Mouse (Mus musculus): ENCODE results near the gene Fmc1. TPM values are rescaled to one million over a fixed set of nuclear protein-coding genes. Genes with fewer than 3 reads are reported as not detected.
A peak's percentile ranks its signal among the peaks of the same experiment; 100 is the strongest.

Gene Fmc1
- polyA plus RNA-seq, 1 experiment, result 15.6 TPM

GRCm38 (mm10) chr6:38551989-38552635, 18.8 kb downstream of the Fmc1 start:
- no peaks in the 10 kb centered on the region for H3K4me1 ChIP-seq (ENCODE audit: control insufficient read depth, insufficient read depth, low read length)
- no peak overlapping the region for H3K27ac ChIP-seq (ENCODE audit: insufficient read depth, low read length)
- H3K4me3 ChIP-seq (ENCODE audit: insufficient read depth, low read length), result peak overlapping the region; percentile 71
- TF ChIP-seq CTCF (IDR thresholded peaks at IDR 0.05; ENCODE audit: borderline replicate concordance, insufficient read depth, low read length) (no peak), POLR2A (IDR thresholded peaks at IDR 0.05; ENCODE audit: low read depth, low read length) (no peak; the same call in none of the 2 replicates)

- Histone ChIP-seq H3K27ac (ENCODE audit: insufficient read depth, low read length) (no peak overlapping the region), H3K4me3 (ENCODE audit: insufficient read depth, low read length) (peak overlapping the region; percentile 71; the same call in 1 of the 2 replicates), H3K4me1 (ENCODE audit: control insufficient read depth, insufficient read depth, low read length) (no peaks in the 10 kb centered on the region)
- TF ChIP-seq POLR2A (IDR thresholded peaks at IDR 0.05; ENCODE audit: low read depth, low read length) (no peak), CTCF (IDR thresholded peaks at IDR 0.05; ENCODE audit: borderline replicate concordance, insufficient read depth, low read length) (no peak)
Observed at GRCm38 (mm10) chr6:38552636-38553000, 19.3 kb downstream of the Fmc1 start.

- no peak overlapping the region for H3K27ac ChIP-seq (ENCODE audit: insufficient read depth, low read length)
- no peaks in the 10 kb centered on the region for H3K4me1 ChIP-seq (ENCODE audit: control insufficient read depth, insufficient read depth, low read length)
- no peak overlapping the region for H3K4me3 ChIP-seq (ENCODE audit: insufficient read depth, low read length)
- TF ChIP-seq CTCF (IDR thresholded peaks at IDR 0.05; ENCODE audit: borderline replicate concordance, insufficient read depth, low read length), result no peak
- TF ChIP-seq POLR2A (IDR thresholded peaks at IDR 0.05; ENCODE audit: low read depth, low read length), result no peak
Observed at GRCm38 (mm10) chr6:38576096-38576495, 42.8 kb downstream of the Fmc1 start.

DNA sequence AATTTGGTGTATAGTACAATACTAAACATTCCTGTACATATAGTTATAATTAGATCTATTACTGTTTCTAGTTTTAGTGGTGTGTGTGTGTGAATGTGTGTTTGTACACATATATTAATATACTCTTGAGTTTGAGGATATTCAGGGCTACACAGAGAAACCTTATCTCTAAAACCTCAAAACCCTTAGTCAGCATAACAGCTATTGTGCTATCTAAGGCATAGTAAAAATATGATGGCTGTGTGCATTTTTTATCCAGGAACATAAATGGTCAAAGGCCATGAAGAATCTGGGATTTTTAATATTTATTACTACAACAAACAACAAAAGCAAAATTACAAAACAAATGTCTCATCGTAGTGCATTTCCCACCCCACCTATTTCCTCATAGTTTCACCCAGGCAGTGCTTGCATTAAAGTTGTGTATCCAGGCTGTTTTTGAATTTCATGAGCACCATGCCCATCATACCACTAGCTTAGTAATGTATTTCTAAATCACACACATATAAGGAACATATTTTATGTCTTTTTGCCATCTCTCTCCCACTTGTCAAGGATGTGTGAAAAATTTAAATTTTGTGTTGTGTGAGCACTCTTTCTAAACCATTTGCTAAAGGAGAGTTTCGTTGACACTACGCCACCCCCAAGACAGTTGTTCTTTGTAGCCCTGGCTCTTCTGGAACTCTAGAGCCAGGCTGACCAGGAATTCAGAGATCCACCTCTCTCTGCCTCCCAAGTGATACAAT, 47.0 kb downstream of the Fmc1 start:
- H3K4me3 ChIP-seq (ENCODE audit: insufficient read depth, low read length), result no peak overlapping the region
- no peaks in the 10 kb centered on the region for H3K4me1 ChIP-seq (ENCODE audit: control insufficient read depth, insufficient read depth, low read length)
- TF ChIP-seq CTCF (IDR thresholded peaks at IDR 0.05; ENCODE audit: borderline replicate concordance, insufficient read depth, low read length) (no peak), POLR2A (IDR thresholded peaks at IDR 0.05; ENCODE audit: low read depth, low read length) (no peak)
- no peak overlapping the region for H3K27ac ChIP-seq (ENCODE audit: insufficient read depth, low read length)

GRCm38 (mm10) chr6:38581711-38582110, 48.4 kb downstream of the Fmc1 start:
- no peak for TF ChIP-seq POLR2A (IDR thresholded peaks at IDR 0.05; ENCODE audit: low read depth, low read length)
- TF ChIP-seq CTCF (IDR thresholded peaks at IDR 0.05; ENCODE audit: borderline replicate concordance, insufficient read depth, low read length), result no peak
- no peak overlapping the region for H3K4me3 ChIP-seq (ENCODE audit: insufficient read depth, low read length)
- no peak overlapping the region for H3K27ac ChIP-seq (ENCODE audit: insufficient read depth, low read length)
- no peaks in the 10 kb centered on the region for H3K4me1 ChIP-seq (ENCODE audit: control insufficient read depth, insufficient read depth, low read length)

Other genes with a start within 250 kb of the Fmc1 start
- 9.6 and 14.3 TPM in 2 replicates for gene Zc3hav1l, start 234.2 kb upstream of the Fmc1 start, polyA plus RNA-seq (2011; ENCODE audit: insufficient read length, low read depth, missing spikeins)
- 38.3 and 51.3 TPM in 2 replicates for gene Zc3hav1, start 178.9 kb upstream of the Fmc1 start, polyA plus RNA-seq (2011; ENCODE audit: insufficient read length, low read depth, missing spikeins)
- 10.4 and 10.7 TPM in 2 replicates for gene Ttc26, start 152.0 kb upstream of the Fmc1 start, polyA plus RNA-seq (2011; ENCODE audit: insufficient read length, low read depth, missing spikeins)
- 21.9 and 30.1 TPM in 2 replicates for gene Ubn2, start 99.6 kb upstream of the Fmc1 start, polyA plus RNA-seq (2011; ENCODE audit: insufficient read length, low read depth, missing spikeins)
- 216 and 259 TPM in 2 replicates for gene Luc7l2, start 17.8 kb downstream of the Fmc1 start, polyA plus RNA-seq (2011; ENCODE audit: insufficient read length, low read depth, missing spikeins)
- gene Klrg2, start 103.7 kb downstream of the Fmc1 start, polyA plus RNA-seq (2011; ENCODE audit: insufficient read length, low read depth, missing spikeins), result 1.1 and 2.3 TPM in 2 replicates
- gene Clec2l, start 129.6 kb downstream of the Fmc1 start, polyA plus RNA-seq (2011; ENCODE audit: insufficient read length, low read depth, missing spikeins), result 0.61 and 0.68 TPM in 2 replicates